Mouse (Mus musculus) liver, postnatal 0 days (tissue): Measurements from ENCODE around the gene Sirt4. TPM values are rescaled to one million over a fixed set of nuclear protein-coding genes. Genes with fewer than 3 reads are reported as not detected.

Experiments
- ATAC-seq: fragments of 200-750 bp; cut with Nextera tagmentation; 2 replicates; pipeline ENCODE4 v1.8.0; 2017; ENCODE audit warnings: mild to moderate bottlenecking, moderate library complexity
- DNase-seq: peaks from one replicate; pipeline ENCODE4 v3.0.0-alpha.2; 2016
- H3K27ac ChIP-seq: fragments of 300-500 bp; sonication (generic); 2 replicates; pipeline ENCODE4 v1.5.1; 2014; ENCODE audit warnings: antibody characterized with exemption, moderate library complexity, mild to moderate bottlenecking, low read depth
- H3K27me3 ChIP-seq: fragments of 300-500 bp; sonication (generic); 2 replicates; pipeline ENCODE4 v1.6.1; 2014; ENCODE audit warnings: low read length, control low read depth, mixed read lengths; ENCODE audit not compliant: insufficient read depth
- H3K36me3 ChIP-seq: fragments of 300-500 bp; sonication (generic); replicated peaks from 2 replicates; pipeline ENCODE4 v1.6.1; 2014; ENCODE audit warnings: mild to moderate bottlenecking, control low read depth, low read length, moderate library complexity, mixed read lengths; ENCODE audit not compliant: insufficient read depth
- H3K4me1 ChIP-seq: fragments of 300-500 bp; sonication (generic); 2 replicates; pipeline ENCODE4 v1.6.1; 2014; ENCODE audit warnings: antibody characterized with exemption, mild to moderate bottlenecking, control low read depth; ENCODE audit not compliant: insufficient read depth
- H3K4me2 ChIP-seq: fragments of 300-500 bp; sonication (generic); 2 replicates; pipeline ENCODE4 v1.6.1; 2014; ENCODE audit warnings: low read depth, mild to moderate bottlenecking, low read length, moderate library complexity, mixed read lengths
- H3K4me3 ChIP-seq: fragments of 300-500 bp; sonication (generic); 2 replicates; pipeline ENCODE4 v1.5.1; 2014; ENCODE audit warnings: low read depth, low read length
- H3K9ac ChIP-seq: fragments of 300-500 bp; sonication (generic); replicated peaks from 2 replicates; pipeline ENCODE4 v1.6.1; 2014; ENCODE audit warnings: mild to moderate bottlenecking, moderate library complexity
- H3K9me3 ChIP-seq: fragments of 300-500 bp; sonication (generic); 2 replicates; pipeline ENCODE4 v1.6.1; 2016; ENCODE audit warnings: mild to moderate bottlenecking, control low read depth, low read length, mixed read lengths
- CTCF ChIP-seq: sonication (generic); IDR thresholded peaks from 2 replicates; pipeline ENCODE4 v1.5.1; 2016; ENCODE audit warnings: antibody characterized with exemption, low read depth
- EP300 ChIP-seq: IDR thresholded peaks from 2 replicates; pipeline ENCODE4 v1.6.1; 2016; ENCODE audit warnings: antibody characterized with exemption, low read depth, mild to moderate bottlenecking
- WGBS: fragments of 180-500 bp; shearing (Covaris S2); extraction: QIAGEN DNeasy Blood & Tissue Kit; methylation state at CpG from one replicate; pipeline ENCODE4 v1.1.7; 2014; ENCODE audit not compliant: insufficient replicate concordance; 5-methylcytosine and 5-hydroxymethylcytosine counted together
- polyA plus RNA-seq: library from polyadenylated mRNA; unstranded; fragments of >200 nt; fragmentation: Nextera tagmentation; extraction: Ambion mirVana; gene quantifications from 2 replicates; pipeline ENCODE4 v1.2.1, GENCODE M21; 2015

The Sirt4 gene
- polyA plus RNA-seq, 1 experiment from 2014 or later, result 3.9 TPM

GRCm38 (mm10) chr5:115528128-115528527 is 43.6 kb upstream of the Sirt4 start:
- Histone ChIP-seq H3K4me2 (no peak overlapping the region), H3K27me3 (no peaks in the 10 kb centered on the region), H3K36me3 (peaks cover 14% of the 10 kb centered on the region; the same call in 1 of the 2 replicates), H3K4me3 (no peak overlapping the region), H3K9ac (no peak overlapping the region), H3K4me1 (peaks cover 73% of the 10 kb centered on the region), H3K9me3 (no peaks in the 10 kb centered on the region), H3K27ac (no peak overlapping the region)
- TF ChIP-seq CTCF (no peak), EP300 (no peak)
- no peak for DNase-seq
- ATAC-seq, result no peak
- WGBS, result 65% methylated on average over 5 of the region's 5 CpGs

- no peak for ATAC-seq
- 85% methylated on average over 17 of the region's 17 CpGs for WGBS
Observed at GRCm38 (mm10) chr5:115526456-115527202, 42.1 kb upstream of the Sirt4 start.

GRCm38 (mm10) chr5:115525943-115526342 is 41.4 kb upstream of the Sirt4 start:
- H3K27me3 ChIP-seq, result no peaks in the 10 kb centered on the region
- no peak overlapping the region for H3K4me2 ChIP-seq
- peak overlapping the region; percentile 30; the same call in 1 of the 2 replicates for H3K9ac ChIP-seq
- peaks cover 13% of the 10 kb centered on the region; the same call in 1 of the 2 replicates for H3K36me3 ChIP-seq
- 0 out of 2 replicates have a peak overlapping the region, but pooled peaks have one; percentile 34 for H3K27ac ChIP-seq
- no peak for DNase-seq
- no peaks in the 10 kb centered on the region for H3K9me3 ChIP-seq
- H3K4me3 ChIP-seq, result no peak overlapping the region
- 78% methylated on average over 9 of the region's 9 CpGs for WGBS
- no peak for TF ChIP-seq EP300
- no peak for TF ChIP-seq CTCF
- peaks cover 71% of the 10 kb centered on the region for H3K4me1 ChIP-seq
- no peak for ATAC-seq

More at GRCm38 (mm10) chr5:115526456-115527202, 42.1 kb upstream of the Sirt4 start:
- H3K27me3 ChIP-seq, result no peaks in the 10 kb centered on the region
- no peak overlapping the region for H3K4me3 ChIP-seq
- peak overlapping the region; percentile 30; the same call in 1 of the 2 replicates for H3K9ac ChIP-seq
- no peaks in the 10 kb centered on the region for H3K9me3 ChIP-seq
- TF ChIP-seq CTCF (no peak), EP300 (no peak)
- H3K4me1 ChIP-seq, result peaks cover 72% of the 10 kb centered on the region
- H3K4me2 ChIP-seq, result no peak overlapping the region
- no peak overlapping the region for H3K27ac ChIP-seq
- no peak for DNase-seq
- H3K36me3 ChIP-seq, result peaks cover 13% of the 10 kb centered on the region; the same call in 1 of the 2 replicates

- no peak for ATAC-seq
- Histone ChIP-seq H3K9me3 (no peaks in the 10 kb centered on the region), H3K27ac (0 out of 2 replicates have a peak overlapping the region, but pooled peaks have one; percentile 34), H3K27me3 (no peaks in the 10 kb centered on the region), H3K9ac (no peak overlapping the region), H3K4me1 (peaks cover 71% of the 10 kb centered on the region), H3K4me3 (no peak overlapping the region), H3K36me3 (peaks cover 13% of the 10 kb centered on the region; the same call in 1 of the 2 replicates), H3K4me2 (no peak overlapping the region)
- DNase-seq, result no peak
- WGBS, result 72% methylated on average over 4 of the region's 4 CpGs
- TF ChIP-seq CTCF, result no peak
- TF ChIP-seq EP300, result no peak
Observed at GRCm38 (mm10) chr5:115525416-115525815, 40.9 kb upstream of the Sirt4 start.

GRCm38 (mm10) chr5:115524471-115524870 is 39.9 kb upstream of the Sirt4 start:
- 53% methylated on average over 12 of the region's 12 CpGs for WGBS

GRCm38 (mm10) chr5:115523971-115524370 is 39.4 kb upstream of the Sirt4 start:
- ATAC-seq, result no peak
- H3K27ac ChIP-seq, result peak overlapping the region; percentile 98
- peaks cover 68% of the 10 kb centered on the region for H3K4me1 ChIP-seq
- 34% methylated on average over 15 of the region's 15 CpGs for WGBS
- H3K4me3 ChIP-seq, result no peak overlapping the region
- no peak overlapping the region for H3K9ac ChIP-seq
- H3K4me2 ChIP-seq, result no peak overlapping the region
- TF ChIP-seq EP300, result no peak
- peak; percentile 31; the same call in 1 of the 2 replicates for TF ChIP-seq CTCF
- no peaks in the 10 kb centered on the region for H3K9me3 ChIP-seq
- DNase-seq, result peak; percentile 23
- H3K36me3 ChIP-seq, result peaks cover 13% of the 10 kb centered on the region; the same call in 1 of the 2 replicates
- H3K27me3 ChIP-seq, result no peaks in the 10 kb centered on the region

More at GRCm38 (mm10) chr5:115524471-115524870, 39.9 kb upstream of the Sirt4 start:
- Histone ChIP-seq H3K27ac (peak overlapping the region; percentile 98), H3K4me1 (peaks cover 68% of the 10 kb centered on the region), H3K9ac (peak overlapping the region; percentile 41), H3K27me3 (no peaks in the 10 kb centered on the region), H3K36me3 (peaks cover 13% of the 10 kb centered on the region; the same call in 1 of the 2 replicates), H3K4me3 (no peak overlapping the region), H3K4me2 (no peak overlapping the region), H3K9me3 (no peaks in the 10 kb centered on the region)
- no peak for TF ChIP-seq EP300
- TF ChIP-seq CTCF, result no peak
- ATAC-seq (no peak), DNase-seq (peak; percentile 26)
